ENCODE assay signal across 13 mouse cellular contexts in the genomic region with DNA sequence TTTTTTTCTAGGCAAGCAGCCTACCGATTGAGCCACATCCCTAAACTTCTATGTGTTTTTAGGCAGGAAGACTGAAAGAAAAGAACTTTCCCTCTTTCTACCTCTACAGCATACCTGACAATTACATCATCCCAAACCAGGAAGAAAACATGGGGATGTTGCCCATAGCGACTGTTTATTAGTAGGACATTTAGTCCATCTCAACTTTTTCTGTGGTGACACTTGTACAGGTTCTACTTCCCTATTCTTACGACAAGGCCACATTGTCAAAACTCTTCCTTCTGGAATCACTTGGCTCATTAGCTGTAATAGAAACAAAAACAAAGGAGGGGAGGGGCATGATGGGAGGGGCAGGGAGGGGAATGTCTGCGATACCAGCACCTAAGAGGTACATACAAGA.
"Had no signal": no experiment of that assay in that cellular context is flagged by ENCODE, and none has a peak within 500 bp of the region (broad histone marks: within the 10 kb centered on the region; RNA-seq: fewer than 3 reads in every experiment).

No protein-coding gene starts in this region.

- H3K9me3 ChIP-seq: intestine, embryonic 15.5 days; limb, embryonic 12.5 days; liver, embryonic 13.5 days; midbrain, embryonic 13.5 days; neural tube, embryonic 12.5 days had no signal

- H3K36me3 ChIP-seq: intestine, embryonic 15.5 days; limb, embryonic 12.5 days; liver, embryonic 13.5 days; midbrain, embryonic 13.5 days; neural tube, embryonic 12.5 days had no signal

- H3K4me2 ChIP-seq: intestine, embryonic 15.5 days; limb, embryonic 12.5 days; liver, embryonic 13.5 days; midbrain, embryonic 13.5 days; neural tube, embryonic 12.5 days had no signal

- ATAC-seq: intestine, embryonic 15.5 days; midbrain, embryonic 13.5 days had no signal

- DNase-seq: kidney, adult 8-10 months; kidney, postnatal 25 days; liver; liver, embryonic 13.5 days; liver, postnatal 0 days; retina, postnatal 1 day; right cerebral cortex, postnatal 4 days; thymus, postnatal 4 days had no signal

- H3K4me1 ChIP-seq: intestine, embryonic 15.5 days; midbrain, embryonic 13.5 days; neural tube, embryonic 12.5 days had no signal

- H3K27ac ChIP-seq: intestine, embryonic 15.5 days; limb, embryonic 12.5 days; liver, embryonic 13.5 days; midbrain, embryonic 13.5 days; neural tube, embryonic 12.5 days; stomach, postnatal 0 days had no signal

- H3K27me3 ChIP-seq: intestine, embryonic 15.5 days; limb, embryonic 12.5 days; liver, embryonic 13.5 days; midbrain, embryonic 13.5 days; neural tube, embryonic 12.5 days had no signal

- H3K4me3 ChIP-seq: intestine, embryonic 15.5 days; limb, embryonic 12.5 days; liver, embryonic 13.5 days; midbrain, embryonic 13.5 days; neural tube, embryonic 12.5 days had no signal

- H3K9ac ChIP-seq: intestine, embryonic 15.5 days; limb, embryonic 12.5 days; liver, embryonic 13.5 days; liver, postnatal 0 days; midbrain, embryonic 13.5 days; neural tube, embryonic 12.5 days had no signal
